Mouse (Mus musculus) myocyte (in vitro differentiated cells): ENCODE results near the gene Bckdk. TPM values are rescaled to one million over a fixed set of nuclear protein-coding genes. Genes with fewer than 3 reads are reported as not detected.

ENCODE experiments used
- H3K27me3 ChIP-seq: one replicate; pipeline ENCODE4 v1.6.1; 2011; ENCODE audit not compliant: control insufficient read depth, insufficient read depth, insufficient read length
- H3K36me3 ChIP-seq: one replicate; pipeline ENCODE4 v1.6.1; 2011; ENCODE audit not compliant: control insufficient read depth, insufficient read depth
- H3K4me2 ChIP-seq: one replicate; pipeline ENCODE4 v1.6.1; 2011; ENCODE audit warnings: low read depth, control low read depth
- H3K4me3 ChIP-seq: one replicate; pipeline ENCODE4 v1.5.1; 2011; ENCODE audit warnings: mild to moderate bottlenecking, control low read depth, moderate library complexity
- H3K79me2 ChIP-seq: one replicate; pipeline ENCODE4 v1.6.1; 2011; ENCODE audit not compliant: control insufficient read depth, insufficient read depth
- H3ac ChIP-seq: one replicate; pipeline ENCODE4 v1.6.1; 2011; ENCODE audit not compliant: control insufficient read depth, insufficient read length
- CEBPB ChIP-seq: IDR thresholded peaks from 2 replicates; pipeline ENCODE4 v1.6.1; 2011; ENCODE audit warnings: mild to moderate bottlenecking, moderate library complexity; ENCODE audit not compliant: poor library complexity, insufficient read depth, severe bottlenecking
- E2F4 ChIP-seq: IDR thresholded peaks from one replicate; pipeline ENCODE4 v1.6.1; 2011; ENCODE audit warnings: mild to moderate bottlenecking, control low read depth, moderate library complexity; ENCODE audit not compliant: insufficient read depth
- MAX ChIP-seq: IDR thresholded peaks from one replicate; pipeline ENCODE4 v1.6.1; 2011; ENCODE audit warnings: low read depth, mild to moderate bottlenecking, control low read depth
- MYOD1 ChIP-seq, 3 experiments: IDR thresholded peaks; one replicate each; pipeline ENCODE4 v1.6.1; 2011; ENCODE audit warnings: control low read depth in 2 of 3, low read depth in 2 of 3, mild to moderate bottlenecking in 2 of 3, moderate library complexity in 1 of 3; ENCODE audit not compliant: insufficient read length in 2 of 3, control insufficient read depth in 1 of 3
- MYOG ChIP-seq, 3 experiments: IDR thresholded peaks; one replicate each; pipeline ENCODE4 v1.6.1; 2011; ENCODE audit warnings: control low read depth in 2 of 3, low read depth in 2 of 3, mild to moderate bottlenecking in 2 of 3; ENCODE audit not compliant: insufficient read length in 2 of 3, control insufficient read depth in 1 of 3, insufficient read depth in 1 of 3
- POLR2A ChIP-seq: IDR thresholded peaks from one replicate; pipeline ENCODE4 v1.6.1; 2011; ENCODE audit warnings: low read depth, mild to moderate bottlenecking, control low read depth, moderate library complexity; ENCODE audit not compliant: insufficient read length
- POLR2AphosphoS2 ChIP-seq: IDR thresholded peaks from one replicate; pipeline ENCODE4 v1.6.1; 2011; ENCODE audit warnings: low read depth, control low read depth; ENCODE audit not compliant: insufficient read length
- REST ChIP-seq: IDR thresholded peaks from one replicate; pipeline ENCODE4 v1.6.1; 2011; ENCODE audit warnings: mild to moderate bottlenecking, control low read depth, moderate library complexity; ENCODE audit not compliant: insufficient read depth, insufficient read length
- SRF ChIP-seq: IDR thresholded peaks from one replicate; pipeline ENCODE4 v1.6.1; 2011; ENCODE audit warnings: low read depth; ENCODE audit not compliant: control insufficient read depth, insufficient read length
- TCF12 ChIP-seq: IDR thresholded peaks from one replicate; pipeline ENCODE4 v1.6.1; 2011; ENCODE audit warnings: mild to moderate bottlenecking, control low read depth; ENCODE audit not compliant: poor library complexity, insufficient read depth, severe bottlenecking
- TCF3 ChIP-seq: IDR thresholded peaks from one replicate; pipeline ENCODE4 v1.6.1; 2011; ENCODE audit warnings: low read depth, control low read depth; ENCODE audit not compliant: insufficient read length
- USF1 ChIP-seq: IDR thresholded peaks from one replicate; pipeline ENCODE4 v1.6.1; 2011; ENCODE audit warnings: low read depth, mild to moderate bottlenecking, control low read depth, moderate library complexity
- polyA plus RNA-seq: library from polyadenylated mRNA; unstranded; fragments of >200 nt; fragmentation: generic; extraction: Trizol; gene quantifications from one replicate; pipeline ENCODE4 v1.2.1, GENCODE M21; 2012; ENCODE audit warnings: missing spikeins

Gene Bckdk
- polyA plus RNA-seq, 1 experiment, result 53.2 TPM

DNA sequence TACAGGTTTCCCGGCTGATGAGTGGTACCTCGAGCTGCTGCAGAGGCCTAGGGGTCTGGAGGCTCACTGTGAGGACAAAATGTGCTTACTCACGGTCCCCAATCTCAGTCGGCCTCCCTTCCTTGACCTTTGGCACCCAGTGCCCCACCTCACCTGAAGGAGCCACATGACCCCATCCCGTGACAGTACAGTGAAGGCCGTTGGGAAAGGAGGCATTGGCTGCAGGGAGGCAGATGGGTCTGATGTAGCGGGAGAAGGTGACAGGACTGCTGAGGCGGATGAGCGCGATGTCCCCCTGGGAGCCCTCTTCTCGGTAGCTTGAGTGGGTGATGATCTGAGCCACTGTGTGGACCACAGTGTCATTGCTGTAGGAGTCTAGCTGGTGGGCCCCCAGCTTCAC lies 23.0 kb downstream of the Bckdk start:
- TF ChIP-seq CEBPB (no peak), TCF12 (no peak), MYOD1 (IDR thresholded peaks at IDR 0.05; ENCODE audit: control insufficient read depth in 1 of 3, insufficient read length in 2 of 3, low read depth in 2 of 3) (no peak), SRF (no peak), TCF3 (no peak), POLR2A (no peak), POLR2AphosphoS2 (no peak), MYOG (IDR thresholded peaks at IDR 0.05; ENCODE audit: control insufficient read depth in 1 of 3, insufficient read depth in 1 of 3, insufficient read length in 2 of 3, low read depth in 2 of 3) (no peak), USF1 (no peak), E2F4 (no peak), REST (no peak), MAX (no peak)
- Histone ChIP-seq H3ac (no peak overlapping the region), H3K4me3 (no peak overlapping the region), H3K27me3 (no peaks in the 10 kb centered on the region), H3K36me3 (peaks cover 8% of the 10 kb centered on the region), H3K4me2 (no peak overlapping the region), H3K79me2 (no peaks in the 10 kb centered on the region)

DNA sequence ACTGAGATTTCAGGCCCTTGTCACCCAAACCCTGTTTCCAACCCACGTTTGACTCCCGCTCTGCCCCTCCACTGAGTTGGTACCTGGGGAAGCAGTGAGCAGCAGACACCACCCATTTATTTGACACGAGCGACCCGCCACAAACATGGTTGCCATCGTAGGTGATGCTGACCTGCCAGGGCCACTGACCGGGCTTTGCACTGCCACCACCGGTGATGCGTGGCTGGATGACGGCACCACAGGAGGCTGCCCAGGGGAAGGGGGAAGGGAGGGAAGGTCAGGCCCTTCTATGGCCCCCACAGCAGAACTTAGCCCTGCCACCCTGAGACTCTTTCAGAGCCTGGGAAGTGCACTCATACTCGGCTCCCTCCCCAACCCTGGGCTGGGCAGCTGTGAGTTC lies 23.8 kb downstream of the Bckdk start:
- H3K4me3 ChIP-seq, result no peak overlapping the region
- no peak overlapping the region for H3K4me2 ChIP-seq
- H3K79me2 ChIP-seq, result no peaks in the 10 kb centered on the region
- H3K36me3 ChIP-seq, result peaks cover 4% of the 10 kb centered on the region
- no peak overlapping the region for H3ac ChIP-seq
- no peaks in the 10 kb centered on the region for H3K27me3 ChIP-seq
- no peak for TF ChIP-seq MYOD1 (IDR thresholded peaks at IDR 0.05; ENCODE audit: control insufficient read depth in 1 of 3, insufficient read length in 2 of 3, low read depth in 2 of 3)
- TF ChIP-seq E2F4, result no peak
- no peak for TF ChIP-seq POLR2A
- no peak for TF ChIP-seq SRF
- TF ChIP-seq MYOG (IDR thresholded peaks at IDR 0.05; ENCODE audit: control insufficient read depth in 1 of 3, insufficient read depth in 1 of 3, insufficient read length in 2 of 3, low read depth in 2 of 3), result no peak
- no peak for TF ChIP-seq USF1
- no peak for TF ChIP-seq TCF3
- TF ChIP-seq TCF12, result no peak
- no peak for TF ChIP-seq REST
- TF ChIP-seq MAX, result no peak

DNA sequence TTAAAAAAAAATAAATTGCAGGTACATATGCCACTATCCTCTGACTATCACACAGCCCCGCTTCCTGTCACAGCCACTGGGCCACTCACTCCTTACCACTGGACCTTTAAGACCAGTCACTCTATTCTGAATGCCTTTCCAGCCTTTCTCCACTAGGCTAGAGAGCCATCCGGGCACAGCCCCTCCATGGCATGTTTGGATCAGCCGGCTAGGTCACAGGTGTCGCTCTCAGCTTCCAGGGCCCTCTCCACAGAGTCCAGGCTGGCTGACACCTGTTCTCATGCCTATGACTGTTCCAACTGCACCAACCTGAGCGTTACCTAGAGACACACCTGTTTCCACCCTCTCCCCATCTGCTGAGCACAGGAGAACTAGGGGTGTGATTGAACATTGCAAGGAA lies 24.7 kb downstream of the Bckdk start:
- no peak overlapping the region for H3K4me3 ChIP-seq
- H3K36me3 ChIP-seq, result peaks cover 4% of the 10 kb centered on the region
- TF ChIP-seq MYOG (IDR thresholded peaks at IDR 0.05; ENCODE audit: control insufficient read depth in 1 of 3, insufficient read depth in 1 of 3, insufficient read length in 2 of 3, low read depth in 2 of 3), result peak in 1 of 3 experiments; percentile 45
- TF ChIP-seq MYOD1 (IDR thresholded peaks at IDR 0.05; ENCODE audit: control insufficient read depth in 1 of 3, insufficient read length in 2 of 3, low read depth in 2 of 3), result peak in 1 of 3 experiments; percentile 44
- TF ChIP-seq MAX, result no peak
- no peak for TF ChIP-seq SRF
- no peak for TF ChIP-seq USF1
- no peak for TF ChIP-seq REST
- no peak for TF ChIP-seq POLR2AphosphoS2
- no peak for TF ChIP-seq TCF12
- H3ac ChIP-seq, result no peak overlapping the region
- H3K4me2 ChIP-seq, result no peak overlapping the region
- H3K79me2 ChIP-seq, result no peaks in the 10 kb centered on the region
- no peaks in the 10 kb centered on the region for H3K27me3 ChIP-seq

DNA sequence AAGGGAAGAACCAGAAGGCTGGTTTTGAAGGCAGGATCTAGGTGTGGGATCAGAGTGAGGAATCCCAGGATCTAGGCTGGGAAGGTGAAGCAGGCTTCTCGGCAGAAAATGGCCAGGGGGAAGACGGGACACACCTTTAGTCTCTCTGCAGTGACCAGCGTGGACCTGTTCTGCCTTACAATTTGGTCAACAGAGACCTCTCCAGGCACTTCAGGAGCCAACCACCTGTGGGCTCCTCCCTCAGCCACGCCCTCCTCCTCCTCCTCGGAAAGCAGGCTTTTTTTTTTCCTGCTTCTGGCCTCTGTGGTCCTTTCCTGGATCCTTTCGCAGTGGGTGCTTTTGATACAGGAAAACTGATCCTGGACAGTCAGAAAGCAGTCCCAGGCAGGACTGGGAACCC lies 26.0 kb downstream of the Bckdk start, which contains the start of gene Prss8:
Gene Prss8 (minus strand): TSS at position 182 of the 400 bp plus-strand sequence.
- Histone ChIP-seq H3K27me3 (no peaks in the 10 kb centered on the region), H3K4me3 (no peak within 1 kb of the TSS), H3K36me3 (peaks cover 2% of the 10 kb centered on the region), H3K79me2 (no peaks in the 10 kb centered on the region), H3K4me2 (no peak within 1 kb of the TSS), H3ac (no peak within 1 kb of the TSS)
- TF ChIP-seq REST, result no peak
- TF ChIP-seq CEBPB, result no peak
- TF ChIP-seq SRF, result no peak
- no peak for TF ChIP-seq MYOD1 (IDR thresholded peaks at IDR 0.05; ENCODE audit: control insufficient read depth in 1 of 3, insufficient read length in 2 of 3, low read depth in 2 of 3)
- TF ChIP-seq MAX, result no peak
- no peak for TF ChIP-seq TCF12
- no peak for TF ChIP-seq POLR2A
- TF ChIP-seq POLR2AphosphoS2, result no peak
- TF ChIP-seq TCF3, result no peak
- TF ChIP-seq USF1, result no peak
- TF ChIP-seq E2F4, result no peak

DNA sequence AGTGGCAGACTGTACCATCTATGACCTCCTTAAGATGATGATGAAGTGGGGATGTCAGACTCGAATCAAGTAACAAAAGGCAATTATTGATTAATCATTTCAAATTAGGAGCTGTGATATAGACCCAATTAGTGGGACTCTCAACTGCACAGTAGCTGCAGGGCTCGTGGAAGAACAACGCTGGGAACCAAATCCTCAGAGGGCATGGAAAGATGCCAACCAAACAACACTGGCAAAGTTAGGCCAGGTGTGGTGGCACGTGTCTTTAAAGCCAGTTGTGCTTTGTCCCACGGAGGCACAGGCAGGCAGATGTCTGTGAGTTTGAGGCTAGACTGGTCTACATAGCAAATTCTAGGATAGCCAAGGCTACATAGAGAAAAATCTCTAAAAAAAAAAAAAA lies 26.8 kb downstream of the Bckdk start:
- no peaks in the 10 kb centered on the region for H3K36me3 ChIP-seq
- TF ChIP-seq SRF (no peak), POLR2A (no peak), USF1 (no peak), MAX (no peak), TCF12 (no peak), POLR2AphosphoS2 (no peak), TCF3 (no peak), CEBPB (no peak), MYOD1 (IDR thresholded peaks at IDR 0.05; ENCODE audit: control insufficient read depth in 1 of 3, insufficient read length in 2 of 3, low read depth in 2 of 3) (no peak), REST (no peak), E2F4 (no peak), MYOG (IDR thresholded peaks at IDR 0.05; ENCODE audit: control insufficient read depth in 1 of 3, insufficient read depth in 1 of 3, insufficient read length in 2 of 3, low read depth in 2 of 3) (no peak)
- H3K4me3 ChIP-seq, result no peak overlapping the region
- no peaks in the 10 kb centered on the region for H3K79me2 ChIP-seq
- no peak overlapping the region for H3K4me2 ChIP-seq
- no peaks in the 10 kb centered on the region for H3K27me3 ChIP-seq
- no peak overlapping the region for H3ac ChIP-seq
